Mouse (Mus musculus): Measurements from ENCODE around the gene Loxl4.
A peak's percentile ranks its signal among the peaks of the same experiment; 100 is the strongest.

The Loxl4 gene

GRCm38 (mm10) chr19:42609716-42610115, 2.9 kb downstream of the Loxl4 start:
- DNase-seq (ENCODE audit: low spot score): no peak

GRCm38 (mm10) chr19:42608082-42608481, 4.5 kb downstream of the Loxl4 start:
- no peak for DNase-seq (ENCODE audit: low spot score)

- no peak for DNase-seq (ENCODE audit: low spot score)
Observed at GRCm38 (mm10) chr19:42602576-42602975, 10.0 kb downstream of the Loxl4 start.

GRCm38 (mm10) chr19:42602041-42602440, 10.6 kb downstream of the Loxl4 start:
- DNase-seq (ENCODE audit: low spot score): no peak

- no peak for DNase-seq (ENCODE audit: low spot score)
Observed at GRCm38 (mm10) chr19:42601445-42601844, 11.2 kb downstream of the Loxl4 start.

GRCm38 (mm10) chr19:42600591-42600990, 12.0 kb downstream of the Loxl4 start:
- DNase-seq (ENCODE audit: low spot score): no peak

GRCm38 (mm10) chr19:42599891-42600290, 12.7 kb downstream of the Loxl4 start:
- DNase-seq (ENCODE audit: low spot score): no peak

- DNase-seq (ENCODE audit: low spot score): no peak
Observed at GRCm38 (mm10) chr19:42597896-42598295, 14.7 kb downstream of the Loxl4 start.

- DNase-seq (ENCODE audit: low spot score): no peak
Observed at GRCm38 (mm10) chr19:42597286-42597685, 15.3 kb downstream of the Loxl4 start.

- DNase-seq (ENCODE audit: low spot score): no peak
Observed at GRCm38 (mm10) chr19:42595066-42595465, 17.5 kb downstream of the Loxl4 start.

GRCm38 (mm10) chr19:42593456-42593855, 19.2 kb downstream of the Loxl4 start:
- DNase-seq (ENCODE audit: low spot score): no peak

GRCm38 (mm10) chr19:42591534-42591933, 21.1 kb downstream of the Loxl4 start:
- DNase-seq (ENCODE audit: low spot score): no peak

- peak; percentile 35 for DNase-seq (ENCODE audit: low spot score)
Observed at GRCm38 (mm10) chr19:42589246-42589645, 23.4 kb downstream of the Loxl4 start.

- DNase-seq (ENCODE audit: low spot score): no peak
Observed at GRCm38 (mm10) chr19:42587704-42588103, 24.9 kb downstream of the Loxl4 start.

- no peak for DNase-seq (ENCODE audit: low spot score)
Observed at GRCm38 (mm10) chr19:42584188-42584587, 28.4 kb downstream of the Loxl4 start.

GRCm38 (mm10) chr19:42583677-42584076, 28.9 kb downstream of the Loxl4 start:
- no peak for DNase-seq (ENCODE audit: low spot score)

- no peak for DNase-seq (ENCODE audit: low spot score)
Observed at GRCm38 (mm10) chr19:42582811-42583370, 29.7 kb downstream of the Loxl4 start.

GRCm38 (mm10) chr19:42580701-42581100, 31.9 kb downstream of the Loxl4 start:
- DNase-seq (ENCODE audit: low spot score): peak; percentile 24

- no peak for DNase-seq (ENCODE audit: low spot score)
Observed at GRCm38 (mm10) chr19:42578631-42579030, 34.0 kb downstream of the Loxl4 start.

GRCm38 (mm10) chr19:42576856-42577255, 35.8 kb downstream of the Loxl4 start:
- no peak for DNase-seq (ENCODE audit: low spot score)

GRCm38 (mm10) chr19:42575317-42575716, 37.3 kb downstream of the Loxl4 start:
- DNase-seq (ENCODE audit: low spot score): no peak

GRCm38 (mm10) chr19:42571291-42571690, 41.3 kb downstream of the Loxl4 start:
- DNase-seq (ENCODE audit: low spot score): no peak

GRCm38 (mm10) chr19:42569076-42569475, 43.5 kb downstream of the Loxl4 start:
- DNase-seq (ENCODE audit: low spot score): no peak

GRCm38 (mm10) chr19:42567020-42567419, 45.6 kb downstream of the Loxl4 start:
- no peak for DNase-seq (ENCODE audit: low spot score)

Data from embryo, embryonic 10.5 days (tissue).